Mouse (Mus musculus) layer of hippocampus, postnatal 25 days (tissue): ENCODE measurements around the gene Haus7. TPM values are rescaled to one million over a fixed set of nuclear protein-coding genes. Genes with fewer than 3 reads are reported as not detected.
"Not testable (repeated sequence)": the region's sequence is repeated elsewhere in the genome, so short reads cannot be mapped to it uniquely, and the experiment has no call there.

Experiments used
- DNase-seq, 2 experiments: peaks; one replicate each; pipeline ENCODE4 v3.0.0; 2022; ENCODE audit warnings: mixed read lengths in 2 of 2, low spot score in 1 of 2; ENCODE audit errors: extremely low spot score in 1 of 2
- total RNA-seq, 2 experiments: library from RNA; stranded (reverse); gene quantifications; 2 replicates each; pipeline ENCODE4 v1.2.3; 2021

Haus7 gene
- total RNA-seq, 2 experiments from 2014 or later = 6.9 to 7.5 TPM

DNA sequence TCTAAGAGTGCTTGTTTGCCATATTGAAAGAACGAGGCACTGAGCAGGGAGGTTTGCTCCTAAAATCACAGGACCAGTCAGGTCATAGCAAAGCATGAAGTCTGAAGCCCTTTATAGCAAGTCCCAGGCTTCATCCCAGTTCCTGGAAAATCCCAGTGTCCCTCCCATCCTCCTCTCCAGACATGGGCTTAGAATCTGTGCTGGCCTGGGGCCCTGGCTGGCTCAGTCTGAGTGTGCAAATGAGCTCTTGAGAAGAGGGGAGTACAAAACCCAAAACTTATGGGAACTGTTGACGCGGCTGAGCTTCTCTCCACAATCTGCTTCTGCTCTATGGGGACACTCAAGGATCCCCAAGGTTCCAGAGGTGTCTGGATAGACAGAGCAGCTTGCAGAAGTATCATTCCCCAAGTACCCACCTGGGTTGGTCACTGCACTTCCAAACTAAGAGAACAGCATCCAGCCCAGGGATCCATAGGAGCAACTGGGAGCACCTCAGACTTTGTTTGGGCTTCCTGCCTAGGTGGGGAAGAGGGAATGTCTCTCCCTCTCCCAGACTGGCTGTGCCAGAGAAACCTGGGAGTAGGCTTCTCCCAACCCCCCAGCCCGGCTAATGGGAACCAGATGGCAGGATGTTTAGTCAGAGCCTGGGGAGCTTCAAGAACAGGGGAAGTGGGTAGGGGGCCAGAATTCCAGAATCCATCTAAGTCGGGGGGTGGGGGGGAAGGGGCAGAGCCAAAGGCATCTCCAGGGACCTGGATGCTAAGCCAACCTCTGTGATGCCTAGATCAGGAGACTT is 8.8 kb upstream of the Haus7 start:
- no peak for DNase-seq

- DNase-seq = no peak
Observed at GRCm38 (mm10) chrX:73465483-73466186, 6.8 kb upstream of the Haus7 start.

GRCm38 (mm10) chrX:73460792-73461191 is 1.9 kb upstream of the Haus7 start:
- no peak for DNase-seq

DNA sequence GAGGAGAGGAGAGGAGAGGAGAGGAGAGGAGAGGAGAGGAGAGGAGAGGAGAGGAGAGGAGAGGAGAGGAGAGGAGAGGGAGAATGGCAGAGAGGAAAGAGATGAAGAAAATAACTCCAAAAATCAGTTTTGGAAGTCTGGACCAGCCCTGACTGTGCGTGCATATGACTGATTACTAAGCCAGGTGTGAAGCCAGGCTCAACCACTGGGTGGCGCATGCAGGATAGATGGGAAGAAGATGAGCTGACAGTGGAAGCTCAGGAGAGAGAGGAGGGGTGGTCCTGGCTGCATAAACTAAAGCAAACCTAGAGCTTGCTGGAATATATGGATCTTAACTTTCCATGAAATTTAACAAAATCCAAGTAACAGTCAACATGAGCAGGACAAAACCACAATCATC is 6.9 kb downstream of the Haus7 start:
- DNase-seq = peak in 1 of 2 experiments; percentile 72

DNA sequence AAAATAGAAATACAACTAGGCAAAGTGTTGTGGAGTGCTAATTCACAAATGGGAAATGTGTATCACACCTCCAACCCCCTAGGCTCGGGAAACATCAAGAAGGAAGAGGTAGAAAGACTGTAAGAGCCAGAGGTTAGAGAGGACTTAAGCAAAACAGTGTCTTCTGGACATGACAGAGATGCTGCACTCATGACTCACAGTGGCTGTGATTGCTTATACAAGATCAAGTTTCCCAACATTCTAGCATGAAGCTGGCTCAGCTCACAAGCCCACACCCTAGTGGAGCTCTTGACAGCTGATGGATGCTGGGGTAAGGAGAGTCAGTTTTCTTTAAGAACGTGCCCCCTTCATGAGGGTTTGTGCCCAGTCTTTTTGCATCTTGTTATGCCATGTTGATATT is 17.4 kb downstream of the Haus7 start:
- DNase-seq = no peak

GRCm38 (mm10) chrX:73435252-73435651 is 23.6 kb downstream of the Haus7 start, which contains the start of gene Trex2:
Gene Trex2 (minus strand): TSS chrX:73435344.
- DNase-seq = no peak

GRCm38 (mm10) chrX:73432850-73433249 is 26.0 kb downstream of the Haus7 start:
- no peak for DNase-seq

GRCm38 (mm10) chrX:73430036-73430435 is 28.8 kb downstream of the Haus7 start:
- no peak for DNase-seq

GRCm38 (mm10) chrX:73412767-73413166 is 46.1 kb downstream of the Haus7 start:
- no peak for DNase-seq

- DNase-seq = peak in 1 of 2 experiments; percentile 14
Observed at GRCm38 (mm10) chrX:73410880-73411517, 47.8 kb downstream of the Haus7 start, which contains the start of gene Zfp92. Gene Zfp92 (plus strand): TSS chrX:73411096.

DNA sequence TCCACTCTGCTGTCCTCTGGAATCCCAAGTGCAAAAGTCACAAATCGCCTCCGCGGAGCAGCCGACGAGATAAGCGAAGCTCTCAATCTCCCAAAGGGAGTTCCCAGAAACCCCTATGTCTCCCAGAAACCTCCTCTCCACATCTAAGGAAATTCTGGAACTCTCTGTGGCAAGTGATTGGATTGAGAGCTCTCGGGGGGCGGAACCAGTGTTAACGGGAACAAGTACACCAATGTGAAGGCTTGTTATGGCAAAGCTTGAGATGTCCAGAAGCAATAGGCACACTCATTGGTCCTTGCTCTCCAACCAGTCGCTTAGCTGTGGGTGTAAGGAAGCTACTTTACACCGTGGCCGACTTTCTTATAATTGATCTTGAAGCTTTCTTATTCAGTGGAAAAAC is 57.2 kb downstream of the Haus7 start:
- DNase-seq = no peak

- no peak for DNase-seq
Observed at GRCm38 (mm10) chrX:73400951-73401350, 57.9 kb downstream of the Haus7 start.

GRCm38 (mm10) chrX:73398636-73399035 is 60.2 kb downstream of the Haus7 start, which contains the start of gene Gm18336:
Gene Gm18336 (minus strand): TSS chrX:73398736.
- not testable (repeated sequence) for DNase-seq

GRCm38 (mm10) chrX:73396446-73396845 is 62.4 kb downstream of the Haus7 start:
- no peak for DNase-seq

DNA sequence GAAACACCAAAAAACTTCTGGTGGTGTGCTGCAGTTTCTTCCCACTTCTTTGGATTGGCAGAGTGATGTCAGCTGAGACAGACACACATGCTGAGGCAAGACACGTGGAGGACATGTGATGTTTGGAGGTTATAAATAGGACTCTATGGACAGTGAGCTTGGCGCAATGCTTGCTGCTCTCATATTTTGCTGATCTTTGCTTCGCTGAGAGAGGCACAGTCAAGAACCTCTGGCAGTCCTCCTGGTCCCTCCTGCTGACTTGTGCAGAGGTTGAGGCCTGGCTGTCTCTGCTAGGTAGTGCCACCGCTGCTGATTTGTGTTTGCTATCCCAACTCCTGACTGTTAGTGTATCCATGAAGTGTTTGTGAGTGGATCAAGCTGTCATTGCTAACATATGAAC is 67.4 kb downstream of the Haus7 start:
- no peak for DNase-seq

Other genes with a start within 250 kb of the Haus7 start
- gene Xlr4b, start 244.7 kb downstream of the Haus7 start, total RNA-seq = 1 to 10 TPM in 1 of 2 experiments, under 1 TPM in 1; 0.84 to 1.4 TPM
- gene F8a, start 230.8 kb downstream of the Haus7 start, total RNA-seq = 10 to 100 TPM; 15.0 to 16.0 TPM
- 1 to 10 TPM in 1 of 2 experiments, under 1 TPM in 1; 0.37 to 1.4 TPM for gene Xlr4c, start 215.9 kb downstream of the Haus7 start, total RNA-seq
- under 1 TPM in 1 of 2 experiments, not detected in 1; 0.76 TPM for gene Xlr3c, start 193.7 kb downstream of the Haus7 start, total RNA-seq
- gene Xlr5a, start 166.1 kb downstream of the Haus7 start, total RNA-seq = not detected
- not detected for gene Xlr5c, start 166.1 kb downstream of the Haus7 start, total RNA-seq
- not detected for gene Gm45015, start 122.2 kb downstream of the Haus7 start, total RNA-seq
- gene Zfp275, start 116.4 kb downstream of the Haus7 start, total RNA-seq = 10 to 100 TPM; 11.2 to 12.2 TPM
- under 1 TPM in 1 of 2 experiments, not detected in 1; 0.16 TPM for gene Gm18336, start 60.3 kb downstream of the Haus7 start, total RNA-seq
- 1 to 10 TPM; 1.6 to 3.1 TPM for gene Zfp92, start 47.9 kb downstream of the Haus7 start, total RNA-seq
- gene Trex2, start 23.7 kb downstream of the Haus7 start, total RNA-seq = not detected
- 10 to 100 TPM; 16.7 to 17.4 TPM for gene Bgn, start 24.6 kb upstream of the Haus7 start, total RNA-seq
- 100 to 1,000 TPM; 145 to 149 TPM for gene Atp2b3, start 44.0 kb upstream of the Haus7 start, total RNA-seq
- under 1 TPM; 0.47 to 0.54 TPM for gene Dusp9, start 180.4 kb upstream of the Haus7 start, total RNA-seq
- gene Pnck, start 201.1 kb upstream of the Haus7 start, total RNA-seq = 100 to 1,000 TPM; 115 to 135 TPM
- 100 to 1,000 TPM in 1 of 2 experiments, 10 to 100 TPM in 1; 88.3 to 110 TPM for gene Slc6a8, start 214.1 kb upstream of the Haus7 start, total RNA-seq